Mouse (Mus musculus) heart, adult 8-10 months (tissue): Measurements from ENCODE around the gene Ldhc. TPM values are rescaled to one million over a fixed set of nuclear protein-coding genes. Genes with fewer than 3 reads are reported as not detected.
"Not testable (repeated sequence)": the region's sequence is repeated elsewhere in the genome, so short reads cannot be mapped to it uniquely, and the experiment has no call there.

ENCODE experiments used
- DNase-seq: peaks from one replicate; pipeline ENCODE4 v3.0.0; 2022; ENCODE audit warnings: low spot score
- total RNA-seq, 4 experiments: library from RNA; stranded (reverse); gene quantifications; 2 replicates each; pipeline ENCODE4 v1.2.4; 2022

The Ldhc gene
- not detected for total RNA-seq

- no peak for DNase-seq
Measured at GRCm38 (mm10) chr7:46860996-46861395, at the start of gene Ldhc. Ldhc (plus strand) TSS chr7:46861203.

- DNase-seq, result no peak
Measured at GRCm38 (mm10) chr7:46814012-46814411, 47.0 kb upstream of the Ldhc start.

DNA sequence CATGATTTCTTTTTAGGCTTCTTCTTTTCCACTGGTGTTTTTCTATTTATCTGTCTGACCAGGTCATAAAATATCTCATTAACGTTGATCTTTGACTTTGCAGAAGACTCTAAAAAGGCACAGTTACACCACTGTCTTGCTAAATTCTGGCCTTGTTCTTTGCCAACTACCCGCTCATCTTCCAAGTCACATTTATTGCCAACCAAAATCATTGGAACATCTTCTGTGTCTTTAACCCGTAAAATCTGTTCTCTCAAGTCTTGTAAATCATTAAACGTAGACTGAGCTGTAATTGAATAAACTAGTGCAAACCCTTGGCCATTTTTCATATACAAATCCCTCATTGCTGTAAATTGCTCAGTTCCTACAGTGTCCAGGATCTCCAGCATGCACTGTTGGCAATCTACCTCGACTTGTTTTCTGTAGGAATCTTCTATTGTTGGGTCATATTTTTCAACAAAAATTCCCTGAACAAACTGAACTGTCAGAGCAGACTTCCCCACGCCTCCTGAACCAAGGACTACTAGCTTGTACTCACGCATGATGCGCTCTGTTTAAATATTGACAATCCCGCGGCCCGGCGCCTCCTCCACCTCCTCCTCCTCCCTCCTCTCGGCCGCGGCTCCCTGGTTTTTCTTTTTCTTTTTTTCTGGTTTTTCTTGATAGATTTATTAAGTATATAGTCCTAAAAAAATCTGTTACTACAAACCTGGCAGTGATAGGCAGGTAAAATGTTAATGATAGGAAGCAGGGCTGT, 39.9 kb upstream of the Ldhc start:
- DNase-seq, result not testable (repeated sequence)

DNA sequence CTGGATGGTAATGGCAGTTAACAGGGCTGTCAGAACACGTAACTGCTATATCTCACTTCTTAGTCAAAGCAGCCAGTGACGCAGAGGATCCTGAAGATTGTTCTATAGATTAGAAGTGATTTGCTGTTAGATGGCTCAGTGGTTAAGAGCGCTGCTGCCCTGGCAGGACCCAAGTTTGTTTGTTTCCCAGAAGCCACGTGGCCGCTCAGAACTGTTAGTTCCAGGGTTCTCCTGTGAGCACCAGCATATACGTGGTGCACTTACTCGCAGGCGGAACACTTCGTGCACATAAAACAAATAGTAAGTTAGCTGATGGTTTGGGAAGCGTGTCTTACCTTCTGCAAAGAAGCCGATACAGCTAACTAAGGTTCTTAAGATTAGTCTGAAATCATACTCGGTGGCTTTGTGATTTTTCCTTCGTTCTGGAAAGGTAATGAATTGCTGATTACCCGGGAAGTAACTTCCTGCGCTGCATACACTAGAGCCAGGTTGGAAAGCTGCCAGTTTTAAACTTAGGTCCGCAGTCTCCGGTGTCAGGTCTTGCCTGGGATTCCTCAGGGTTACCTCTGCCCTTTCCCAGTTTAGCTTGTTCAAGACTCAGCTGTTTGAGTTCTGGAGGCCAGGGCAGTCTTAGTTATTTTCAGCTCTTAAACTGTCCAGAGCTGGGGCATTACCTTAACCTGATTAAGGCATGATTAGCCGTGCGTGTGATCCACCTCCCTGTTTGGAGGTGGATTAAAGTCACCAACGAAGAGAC, 33.8 kb upstream of the Ldhc start:
- no peak for DNase-seq

DNA sequence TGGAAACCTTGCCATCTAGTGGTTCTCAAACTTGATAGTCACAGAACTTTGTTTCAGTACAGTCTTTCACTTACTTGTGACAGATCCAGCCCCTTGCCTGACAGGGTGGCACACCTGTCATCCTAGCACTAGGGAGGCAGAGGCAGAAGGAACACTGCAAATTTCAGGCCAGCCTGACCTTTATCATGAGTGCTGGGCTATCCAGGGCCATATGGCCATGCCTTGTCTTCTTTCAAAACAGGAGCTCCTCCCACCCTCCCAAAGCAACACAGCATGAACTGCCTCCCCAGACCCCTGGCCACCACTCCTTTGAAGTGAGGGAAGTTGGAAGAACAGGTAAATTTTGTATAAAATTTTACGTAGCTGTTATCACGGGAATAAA, 33.2 kb upstream of the Ldhc start:
- no peak for DNase-seq

GRCm38 (mm10) chr7:46829911-46830310, 31.1 kb upstream of the Ldhc start:
- DNase-seq, result no peak

DNA sequence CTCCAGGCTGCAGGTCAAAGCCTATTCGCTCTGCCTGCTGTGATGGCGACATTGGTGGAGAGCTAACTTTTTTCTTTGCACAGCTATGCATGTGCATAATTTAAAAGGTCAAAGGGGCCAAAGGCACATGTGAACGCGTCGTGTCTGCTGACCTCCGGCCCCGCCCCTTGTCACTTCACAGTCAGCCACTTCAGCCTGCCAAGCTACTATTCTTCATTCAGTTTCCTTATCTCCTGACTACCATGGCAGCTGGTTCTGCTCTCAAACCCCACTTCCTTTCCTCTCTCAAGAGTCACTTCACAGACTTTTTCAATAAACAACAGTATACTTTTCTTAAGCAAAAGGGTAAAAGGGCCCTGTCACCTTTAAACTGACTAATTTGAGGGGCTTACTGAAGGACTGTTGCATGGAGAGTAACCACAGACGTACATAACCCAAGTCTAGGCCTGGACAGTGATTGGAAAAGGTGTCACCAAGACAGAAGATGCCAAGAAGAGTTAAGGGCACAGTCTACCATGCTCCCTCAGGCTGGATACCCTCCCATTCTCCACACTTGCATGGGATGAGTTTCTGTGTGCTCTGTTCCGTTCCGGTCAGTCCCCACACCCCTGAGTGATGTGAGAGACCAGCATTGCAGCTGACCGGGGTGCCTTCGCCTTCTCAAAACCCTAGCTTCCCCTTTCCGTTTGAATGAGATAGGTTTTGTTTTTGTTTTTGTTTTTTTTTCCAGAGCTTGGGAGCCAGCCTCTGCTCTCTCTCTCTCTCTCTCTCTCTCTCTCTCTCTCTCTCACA, 30.0 kb upstream of the Ldhc start:
- DNase-seq, result peak; percentile 22

GRCm38 (mm10) chr7:46831693-46832092, 29.3 kb upstream of the Ldhc start:
- no peak for DNase-seq

DNA sequence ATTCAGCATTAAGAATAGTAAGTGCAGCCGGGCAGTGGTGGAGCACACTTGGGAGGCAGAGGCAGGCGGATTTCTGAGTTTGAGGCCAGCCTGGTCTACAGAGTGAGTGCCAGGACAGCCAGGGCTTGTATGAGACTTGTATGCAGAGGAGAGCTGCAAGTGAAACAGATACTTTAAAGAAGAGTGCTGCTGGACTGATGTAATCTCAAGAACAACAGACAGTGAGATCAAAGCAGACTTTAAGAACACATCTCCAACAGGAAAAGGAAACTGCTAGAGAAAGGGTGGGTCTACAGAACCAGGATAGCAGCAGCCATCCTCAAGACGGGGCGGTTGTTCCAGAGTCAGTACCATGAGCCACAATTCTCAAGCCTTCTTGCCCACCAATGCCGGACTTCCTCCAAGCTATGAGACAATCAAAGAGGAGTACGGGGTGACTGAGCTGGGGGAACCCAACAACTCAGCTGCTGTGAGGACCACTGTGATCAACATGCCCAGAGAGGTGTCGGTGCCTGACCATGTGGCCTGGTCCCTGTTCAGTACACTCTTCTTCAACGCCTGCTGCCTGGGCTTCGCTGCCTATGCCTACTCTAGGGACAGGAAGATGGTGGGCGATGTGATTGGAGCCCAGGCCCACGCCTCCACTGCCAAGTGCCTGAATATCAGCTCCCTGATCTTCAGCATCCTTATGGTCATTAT, 28.7 kb upstream of the Ldhc start:
- DNase-seq, result not testable (repeated sequence)

GRCm38 (mm10) chr7:46833266-46833665, 27.7 kb upstream of the Ldhc start:
- peak; percentile 48 for DNase-seq

DNA sequence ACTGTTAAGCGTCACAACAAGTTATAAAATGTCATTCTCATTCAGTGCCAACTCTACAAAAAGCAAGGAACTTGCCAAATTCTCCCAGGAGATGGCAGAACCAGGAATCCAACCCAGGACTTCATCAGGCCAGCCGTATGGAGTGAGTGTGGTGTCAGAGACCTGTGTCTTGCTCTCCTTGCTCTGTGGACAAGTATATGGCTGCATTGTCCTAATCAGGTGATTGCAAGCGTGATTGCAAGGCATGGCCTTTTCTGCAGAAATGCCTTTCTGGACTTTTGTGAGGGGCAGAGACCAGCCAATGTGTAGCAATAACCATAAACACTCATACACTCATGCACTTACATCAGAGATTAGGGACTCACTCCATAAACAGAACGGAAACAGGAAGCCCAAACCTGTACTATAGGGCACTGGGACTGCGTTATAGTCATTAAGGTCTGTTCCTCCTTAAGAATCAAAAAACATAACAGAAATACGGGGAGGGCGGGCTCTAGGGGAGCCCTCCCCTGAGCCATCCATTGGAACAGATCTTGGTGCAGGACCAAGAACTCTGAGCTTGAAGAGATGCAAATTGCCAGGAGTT, 27.2 kb upstream of the Ldhc start:
- DNase-seq, result no peak

- DNase-seq, result no peak
Measured at GRCm38 (mm10) chr7:46834994-46835610, 25.9 kb upstream of the Ldhc start.

DNA sequence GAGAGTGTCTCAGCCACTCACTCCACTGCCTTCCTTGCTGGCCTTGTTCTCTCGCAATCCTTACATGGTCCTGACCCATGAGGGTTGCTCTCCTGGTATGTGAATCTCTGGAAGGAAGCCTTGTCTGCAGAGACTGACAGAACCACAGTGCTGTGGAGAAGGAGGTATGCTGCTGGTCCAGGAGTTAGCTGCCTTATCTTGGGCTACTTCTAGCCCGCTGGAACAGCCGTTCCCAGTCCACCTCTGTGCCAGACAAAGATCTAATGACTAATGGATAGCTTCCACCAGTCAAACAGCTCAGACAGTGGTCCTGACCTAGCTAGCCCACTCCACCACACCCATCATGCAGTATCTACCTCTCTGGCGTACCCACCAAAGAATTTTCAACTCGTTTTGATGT, 24.6 kb upstream of the Ldhc start:
- DNase-seq, result no peak

GRCm38 (mm10) chr7:46837073-46837472, 23.9 kb upstream of the Ldhc start:
- no peak for DNase-seq

GRCm38 (mm10) chr7:46838104-46838671, 22.8 kb upstream of the Ldhc start:
- peak; percentile 67 for DNase-seq

DNA sequence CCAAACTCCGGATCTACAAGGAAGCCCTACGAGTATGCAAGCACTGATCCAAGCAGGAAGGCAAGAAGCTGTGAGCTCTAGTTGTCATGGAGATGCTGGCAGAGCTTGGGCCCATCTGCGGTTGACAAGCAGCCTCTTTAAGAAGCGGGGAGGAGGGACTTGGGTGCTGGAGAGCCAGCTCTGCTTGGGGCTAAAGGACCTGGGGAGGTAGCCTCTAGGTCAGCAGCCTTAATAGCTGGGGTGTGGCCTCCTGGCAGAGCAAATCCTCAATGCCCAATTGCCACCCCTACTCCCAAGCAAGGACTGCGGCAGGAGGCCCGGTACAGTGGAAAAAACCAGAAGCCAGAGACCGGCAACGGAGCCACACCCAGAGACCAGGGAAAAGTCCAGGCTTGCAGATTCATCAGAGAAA, 22.1 kb upstream of the Ldhc start:
- peak; percentile 77 for DNase-seq

DNA sequence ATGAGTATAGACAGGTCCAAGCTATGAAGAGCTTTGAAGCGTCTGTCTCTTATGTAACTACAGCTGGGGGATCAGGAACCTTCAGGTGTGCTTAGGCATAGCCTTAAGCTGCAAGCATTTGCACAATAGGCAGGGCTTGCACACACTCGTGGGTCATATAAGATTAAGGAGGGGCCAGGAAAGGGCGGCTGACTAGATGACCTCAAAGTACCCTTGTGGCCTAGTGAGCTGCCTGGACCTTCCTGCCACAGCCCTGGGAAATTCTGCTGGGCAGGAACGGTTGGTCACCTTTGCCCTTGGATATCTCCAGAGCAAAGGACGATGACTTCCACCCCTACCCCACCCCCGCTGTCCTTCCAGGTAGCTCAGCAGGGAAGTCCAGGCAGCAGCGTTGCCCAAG, 21.6 kb upstream of the Ldhc start:
- peak; percentile 23 for DNase-seq

- DNase-seq, result no peak
Measured at GRCm38 (mm10) chr7:46839861-46840260, 21.1 kb upstream of the Ldhc start.

DNA sequence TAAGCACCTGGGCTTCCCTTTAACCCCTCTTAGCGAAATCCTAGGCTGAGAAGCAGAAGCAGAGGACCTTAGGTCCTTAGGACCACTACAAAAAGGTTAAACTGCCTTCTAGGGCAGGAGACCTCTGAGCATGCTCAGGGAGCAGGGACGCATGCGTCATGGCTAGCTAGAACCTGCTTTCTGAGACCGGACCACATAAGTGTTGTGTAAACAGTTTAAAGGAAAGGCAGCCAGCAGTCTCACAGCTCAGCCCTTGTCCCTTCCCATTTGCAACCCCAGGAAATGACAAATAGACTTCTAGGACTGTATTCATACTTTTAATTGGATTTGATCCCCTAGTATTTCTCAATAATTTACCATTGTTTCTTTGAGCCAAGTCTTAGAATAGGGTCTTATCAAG, 20.7 kb upstream of the Ldhc start:
- DNase-seq, result no peak

DNA sequence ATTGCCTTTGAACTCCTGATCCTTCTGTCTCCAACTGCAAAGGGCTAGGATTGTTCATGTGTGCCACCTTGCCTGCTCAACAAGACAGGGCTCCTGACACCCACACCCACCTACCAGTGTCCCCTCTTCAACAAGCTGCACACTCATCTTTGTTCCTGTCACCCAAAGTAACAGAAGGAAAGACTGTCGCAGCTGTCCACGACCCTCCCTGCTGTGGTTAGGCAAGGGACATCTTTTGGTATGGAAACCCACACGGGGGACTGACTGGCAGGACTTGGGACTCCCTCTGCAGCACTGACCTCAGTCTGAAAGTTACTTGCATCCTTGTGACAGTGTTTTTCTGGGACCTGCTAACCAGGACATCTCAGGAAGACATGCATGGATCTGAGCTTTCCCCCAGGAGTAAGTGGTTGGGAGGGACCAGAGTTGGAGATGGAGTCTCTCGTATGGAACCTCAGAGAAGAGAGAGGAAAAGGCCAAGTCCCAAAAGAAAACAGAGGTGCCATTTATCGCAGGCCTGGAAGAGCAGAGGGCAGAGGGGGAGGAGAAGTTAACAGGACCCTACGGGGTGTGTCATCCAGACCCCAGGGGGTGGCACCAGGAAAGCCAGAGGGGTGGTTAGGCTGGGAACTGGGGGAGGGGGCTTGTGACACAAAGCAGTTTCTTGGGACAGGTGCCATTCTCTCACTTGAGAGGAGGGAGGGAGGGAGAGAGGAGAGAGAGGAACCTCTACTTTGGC, 20.0 kb upstream of the Ldhc start, which contains the start of gene Ldha:
Ldha (plus strand) TSS at position 689 of the 739 bp plus-strand sequence.
- DNase-seq, result no peak
